Comparison of ENCODE assay signal across 19 mouse cellular contexts in the genomic region with DNA sequence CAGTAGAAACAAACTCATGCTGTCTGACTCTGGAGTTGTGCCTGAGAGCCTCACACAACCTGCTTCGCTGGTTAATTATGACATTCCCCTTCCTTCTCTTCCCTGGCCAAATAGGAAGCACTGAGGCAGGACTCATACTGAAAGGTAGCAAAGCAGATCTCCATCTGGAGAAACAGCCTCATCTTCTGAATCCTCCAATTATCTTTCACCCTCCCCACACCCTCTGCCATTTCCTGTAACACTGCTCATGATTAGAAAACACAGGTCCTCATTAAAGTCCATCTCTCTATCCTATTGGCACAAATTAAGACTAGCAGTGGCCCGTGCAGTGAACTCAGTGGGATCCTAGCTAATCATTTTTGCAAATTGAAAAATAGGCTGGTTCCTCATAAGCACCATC.
DNase-seq lines count a peak whose midpoint lies in the region; ATAC-seq and TF ChIP-seq lines count a peak whose summit lies in the region.
"Had no signal": no experiment of that assay in that cellular context is flagged by ENCODE, and none has a peak within 500 bp of the region (broad histone marks: within the 10 kb centered on the region; RNA-seq: fewer than 3 reads in every experiment).

No protein-coding gene starts in this region.

- ATAC-seq in hindbrain, embryonic 11.5 days (ENCODE audit: low FRiP score), result peak; percentile 38; the same call in 1 of the 2 replicates
- ATAC-seq in forebrain, embryonic 12.5 days (ENCODE audit: low FRiP score), result peak; percentile 82
- peak; percentile 59; the same call in 1 of the 2 replicates for ATAC-seq in hindbrain, embryonic 14.5 days (ENCODE audit: low FRiP score)
- peak; percentile 77 for ATAC-seq in neural tube, embryonic 13.5 days (ENCODE audit: low read depth)
- ATAC-seq: liver, embryonic 12.5 days; lung, postnatal 0 days had no signal

- H3K4me2 ChIP-seq in hindbrain, embryonic 11.5 days (replicated peaks; ENCODE audit: low read depth, low read length), result no peak overlapping the region
- H3K4me2 ChIP-seq in forebrain, embryonic 12.5 days, result no peak overlapping the region
- no peak overlapping the region for H3K4me2 ChIP-seq in hindbrain, embryonic 14.5 days (replicated peaks)
- H3K4me2 ChIP-seq in neural tube, embryonic 13.5 days, result no peak overlapping the region
- H3K4me2 ChIP-seq: heart, embryonic 11.5 days; liver, embryonic 12.5 days had no signal

- 66% methylated on average over 2 of the region's 2 CpGs for whole genome bisulfite sequencing in hindbrain, embryonic 11.5 days
- WGBS in hindbrain, embryonic 10.5 days, result 84% methylated on average over 2 of the region's 2 CpGs
- WGBS in forebrain, embryonic 12.5 days, result 62% methylated on average over 2 of the region's 2 CpGs
- WGBS in hindbrain, embryonic 14.5 days, result 43% methylated on average over 2 of the region's 2 CpGs
- 55% methylated on average over 2 of the region's 2 CpGs for WGBS in neural tube, embryonic 13.5 days
- 66% methylated on average over 2 of the region's 2 CpGs for WGBS in lung, adult 2 months

- no peaks in the 10 kb centered on the region for H3K9me3 ChIP-seq in hindbrain, embryonic 11.5 days (ENCODE audit: control insufficient read depth, low read length)
- H3K9me3 ChIP-seq in hindbrain, embryonic 10.5 days, result no peaks in the 10 kb centered on the region
- H3K9me3 ChIP-seq in forebrain, embryonic 12.5 days, result no peaks in the 10 kb centered on the region
- H3K9me3 ChIP-seq in hindbrain, embryonic 14.5 days (ENCODE audit: control insufficient read depth, low read length), result no peaks in the 10 kb centered on the region
- H3K9me3 ChIP-seq in neural tube, embryonic 13.5 days, result no peaks in the 10 kb centered on the region
- H3K9me3 ChIP-seq: liver, embryonic 12.5 days had no signal

- no peaks in the 10 kb centered on the region for H3K27me3 ChIP-seq in hindbrain, embryonic 11.5 days (ENCODE audit: control insufficient read depth, insufficient read depth, low read length)
- H3K27me3 ChIP-seq in hindbrain, embryonic 10.5 days (ENCODE audit: insufficient read depth, poor library complexity, severe bottlenecking), result no peaks in the 10 kb centered on the region
- no peaks in the 10 kb centered on the region for H3K27me3 ChIP-seq in forebrain, embryonic 12.5 days
- H3K27me3 ChIP-seq in hindbrain, embryonic 14.5 days (ENCODE audit: control insufficient read depth, insufficient read depth, low read length), result no peaks in the 10 kb centered on the region
- H3K27me3 ChIP-seq in neural tube, embryonic 13.5 days, result no peaks in the 10 kb centered on the region
- H3K27me3 ChIP-seq: liver, embryonic 12.5 days had no signal

- no peak overlapping the region for H3K9ac ChIP-seq in hindbrain, embryonic 11.5 days (ENCODE audit: low read depth, low read length)
- no peak overlapping the region for H3K9ac ChIP-seq in forebrain, embryonic 12.5 days
- no peak overlapping the region for H3K9ac ChIP-seq in hindbrain, embryonic 14.5 days
- H3K9ac ChIP-seq in neural tube, embryonic 13.5 days, result no peak overlapping the region
- H3K9ac ChIP-seq: liver, embryonic 12.5 days had no signal

- no peak overlapping the region for H3K4me3 ChIP-seq in hindbrain, embryonic 11.5 days (ENCODE audit: low read depth, low read length)
- no peak overlapping the region for H3K4me3 ChIP-seq in hindbrain, embryonic 10.5 days
- H3K4me3 ChIP-seq in forebrain, embryonic 12.5 days (replicated peaks), result no peak overlapping the region
- H3K4me3 ChIP-seq in hindbrain, embryonic 14.5 days (replicated peaks; ENCODE audit: low read length), result no peak overlapping the region
- H3K4me3 ChIP-seq in neural tube, embryonic 13.5 days, result no peak overlapping the region
- no peak overlapping the region for H3K4me3 ChIP-seq in lung, adult 2 months (replicated peaks; ENCODE audit: extremely low read depth, low read depth, low read length)
- H3K4me3 ChIP-seq: liver, embryonic 12.5 days; myocyte had no signal

- TF ChIP-seq CTCF in lung, adult 2 months (IDR thresholded peaks at IDR 0.05; ENCODE audit: insufficient read depth, low read length), result no peak

- no peaks in the 10 kb centered on the region for H3K4me1 ChIP-seq in hindbrain, embryonic 11.5 days (replicated peaks; ENCODE audit: control insufficient read depth, insufficient read depth, low read length)
- no peaks in the 10 kb centered on the region for H3K4me1 ChIP-seq in hindbrain, embryonic 10.5 days (replicated peaks)
- no peaks in the 10 kb centered on the region; the same call in 1 of the 2 replicates for H3K4me1 ChIP-seq in forebrain, embryonic 12.5 days
- H3K4me1 ChIP-seq in hindbrain, embryonic 14.5 days (replicated peaks; ENCODE audit: control insufficient read depth, insufficient read depth, low read length), result no peaks in the 10 kb centered on the region
- H3K4me1 ChIP-seq in neural tube, embryonic 13.5 days (replicated peaks), result peaks cover 6% of the 10 kb centered on the region; the same call in 1 of the 2 replicates
- H3K4me1 ChIP-seq in lung, adult 2 months (ENCODE audit: control insufficient read depth, insufficient read depth, low read length), result no peaks in the 10 kb centered on the region
- H3K4me1 ChIP-seq: liver, embryonic 12.5 days had no signal

- no peak overlapping the region for H3K27ac ChIP-seq in hindbrain, embryonic 11.5 days (ENCODE audit: low read depth, low read length)
- no peak overlapping the region for H3K27ac ChIP-seq in hindbrain, embryonic 10.5 days
- no peak overlapping the region for H3K27ac ChIP-seq in forebrain, embryonic 12.5 days
- no peak overlapping the region for H3K27ac ChIP-seq in hindbrain, embryonic 14.5 days
- peak overlapping the region; percentile 11 for H3K27ac ChIP-seq in neural tube, embryonic 13.5 days (replicated peaks)
- H3K27ac ChIP-seq: liver, embryonic 12.5 days had no signal

- DNase-seq in hindbrain, embryonic 11.5 days (ENCODE audit: low spot score), result no peak
- DNase-seq in hindbrain, embryonic 10.5 days (ENCODE audit: low spot score), result no peak
- DNase-seq in hindbrain, embryonic 14.5 days (ENCODE audit: low spot score), result peak; percentile 33
- no peak for DNase-seq in lung, postnatal 4 days
- no peak for DNase-seq in lung, adult 2 months
- no peak for DNase-seq in adrenal gland, adult 18-20 months (ENCODE audit: low spot score in 2 of 2)
- DNase-seq: adrenal gland, postnatal 14 days; cerebellum, adult 9-10 months; gastrocnemius, postnatal 25 days; heart, postnatal 14 days; kidney, postnatal 4 days; right cerebral cortex, postnatal 25 days; thymus, postnatal 14 days had no signal

- no peak for TF ChIP-seq POLR2A in lung, adult 2 months (IDR thresholded peaks at IDR 0.05; ENCODE audit: borderline replicate concordance, extremely low read depth, low read depth, low read length)

- H3K36me3 ChIP-seq in hindbrain, embryonic 11.5 days (ENCODE audit: control insufficient read depth, insufficient read depth, low read length), result no peaks in the 10 kb centered on the region
- H3K36me3 ChIP-seq in hindbrain, embryonic 10.5 days, result no peaks in the 10 kb centered on the region
- H3K36me3 ChIP-seq in forebrain, embryonic 12.5 days (replicated peaks), result no peaks in the 10 kb centered on the region
- no peaks in the 10 kb centered on the region for H3K36me3 ChIP-seq in hindbrain, embryonic 14.5 days (replicated peaks; ENCODE audit: control insufficient read depth, insufficient read depth)
- no peaks in the 10 kb centered on the region for H3K36me3 ChIP-seq in neural tube, embryonic 13.5 days
- H3K36me3 ChIP-seq: liver, embryonic 12.5 days had no signal
